Mouse (Mus musculus) gastrocnemius, adult 18-20 months (tissue): ENCODE results near the gene Pllp. TPM values are rescaled to one million over a fixed set of nuclear protein-coding genes. Genes with fewer than 3 reads are reported as not detected.

ENCODE experiments used
- DNase-seq: peaks from one replicate; pipeline ENCODE4 v3.0.0; 2021; ENCODE audit warnings: low spot score
- total RNA-seq, 2 experiments: library from RNA; stranded (reverse); gene quantifications; 2 replicates each; pipeline ENCODE4 v1.2.3; 2021

Gene Pllp
- total RNA-seq, 2 experiments from 2014 or later: 1.3 to 2.0 TPM

- DNase-seq: no peak
These were observed 41.1 kb downstream of the Pllp start for GRCm38 (mm10) chr8:94654994-94655393.

- DNase-seq: no peak
These were observed 43.1 kb downstream of the Pllp start for GRCm38 (mm10) chr8:94652951-94653350.

- DNase-seq: no peak
These were observed 46.6 kb downstream of the Pllp start for GRCm38 (mm10) chr8:94649496-94649895.

- DNase-seq: no peak
These were observed 49.9 kb downstream of the Pllp start for GRCm38 (mm10) chr8:94646165-94646564.

GRCm38 (mm10) chr8:94645202-94645601 is 50.9 kb downstream of the Pllp start:
- no peak for DNase-seq

- no peak for DNase-seq
These were observed 54.1 kb downstream of the Pllp start for GRCm38 (mm10) chr8:94641938-94642337.

GRCm38 (mm10) chr8:94641183-94641582 is 54.9 kb downstream of the Pllp start:
- peak; percentile 4 for DNase-seq

- no peak for DNase-seq
These were observed 61.9 kb downstream of the Pllp start for GRCm38 (mm10) chr8:94634211-94634610.

GRCm38 (mm10) chr8:94633564-94634194 is 62.4 kb downstream of the Pllp start:
- no peak for DNase-seq

Other genes with a start within 250 kb of the Pllp start
- gene Cpne2, start 163.3 kb downstream of the Pllp start, total RNA-seq: 10 to 100 TPM in 1 of 2 experiments, 1 to 10 TPM in 1; 5.8 to 10.1 TPM
- 1 to 10 TPM; 7.9 TPM for gene Rspry1, start 94.3 kb downstream of the Pllp start, total RNA-seq
- 10 to 100 TPM; 18.0 to 22.8 TPM for gene Fam192a, start 94.3 kb downstream of the Pllp start, total RNA-seq
- 10 to 100 TPM; 50.4 to 54.9 TPM for gene Arl2bp, start 29.7 kb downstream of the Pllp start, total RNA-seq
- gene Ccl22, start 49.3 kb upstream of the Pllp start, total RNA-seq: not detected
- gene Cx3cl1, start 75.7 kb upstream of the Pllp start, total RNA-seq: 1 to 10 TPM in 1 of 2 experiments, under 1 TPM in 1; 0.71 to 1.5 TPM
- not detected for gene Ccl17, start 114.2 kb upstream of the Pllp start, total RNA-seq
- 100 to 1,000 TPM; 392 to 399 TPM for gene Coq9, start 142.0 kb upstream of the Pllp start, total RNA-seq
- gene Ciapin1, start 142.1 kb upstream of the Pllp start, total RNA-seq: 10 to 100 TPM; 30.8 to 38.8 TPM
- 10 to 100 TPM; 48.9 to 56.7 TPM for gene Polr2c, start 161.2 kb upstream of the Pllp start, total RNA-seq
- gene Dok4, start 180.1 kb upstream of the Pllp start, total RNA-seq: 1 to 10 TPM; 3.3 to 7.2 TPM
- 1 to 10 TPM; 2.5 to 5.3 TPM for gene Ccdc102a, start 221.8 kb upstream of the Pllp start, total RNA-seq
- not detected for gene Adgrg5, start 227.4 kb upstream of the Pllp start, total RNA-seq